Mouse (Mus musculus) lung, embryonic 15.5 days (tissue): ENCODE data around the gene Ralgps1. TPM values are rescaled to one million over a fixed set of nuclear protein-coding genes. Genes with fewer than 3 reads are reported as not detected.

Source experiments
- ATAC-seq: fragments of 200-750 bp; cut with Nextera tagmentation; 2 replicates; pipeline ENCODE4 v1.8.0; 2017; ENCODE audit warnings: moderate number of reproducible peaks, borderline replicate concordance; ENCODE audit not compliant: low FRiP score, low TSS enrichment; ENCODE audit errors: extremely low read depth
- H3K27ac ChIP-seq: fragments of 300-500 bp; sonication (generic); 2 replicates; pipeline ENCODE4 v1.5.1; 2015; ENCODE audit warnings: moderate library complexity, mild to moderate bottlenecking, inconsistent platforms
- H3K27me3 ChIP-seq: fragments of 300-500 bp; sonication (generic); 2 replicates; pipeline ENCODE4 v1.6.1; 2015; ENCODE audit warnings: inconsistent platforms
- H3K36me3 ChIP-seq: fragments of 300-500 bp; sonication (generic); 2 replicates; pipeline ENCODE4 v1.6.1; 2015; ENCODE audit warnings: inconsistent platforms
- H3K4me1 ChIP-seq: fragments of 300-500 bp; sonication (generic); 2 replicates; pipeline ENCODE4 v1.6.1; 2015; ENCODE audit warnings: inconsistent platforms
- H3K4me2 ChIP-seq: fragments of 300-500 bp; sonication (generic); 2 replicates; pipeline ENCODE4 v1.6.1; 2015; ENCODE audit warnings: inconsistent platforms, mild to moderate bottlenecking, moderate library complexity
- H3K4me3 ChIP-seq: fragments of 300-500 bp; sonication (generic); 2 replicates; pipeline ENCODE4 v1.5.1; 2015; ENCODE audit warnings: mild to moderate bottlenecking, inconsistent platforms
- H3K9ac ChIP-seq: fragments of 300-500 bp; sonication (generic); 2 replicates; pipeline ENCODE4 v1.6.1; 2015; ENCODE audit warnings: inconsistent platforms
- H3K9me3 ChIP-seq: fragments of 300-500 bp; sonication (generic); 2 replicates; pipeline ENCODE4 v1.6.1; 2016; ENCODE audit warnings: inconsistent platforms
- WGBS: fragments of 180-500 bp; shearing (Covaris S2); methylation state at CpG from one replicate; pipeline ENCODE4 v1.1.7; 2015; 5-methylcytosine and 5-hydroxymethylcytosine counted together
- polyA plus RNA-seq: library from polyadenylated mRNA; unstranded; fragments of >200 nt; fragmentation: Nextera tagmentation; extraction: Ambion mirVana; gene quantifications from 2 replicates; pipeline ENCODE4 v1.2.1, GENCODE M21; 2015

Gene Ralgps1
- polyA plus RNA-seq, 1 experiment from 2014 or later, result 4.5 TPM

GRCm38 (mm10) chr2:33359184-33359583 is 12.1 kb downstream of the Ralgps1 start:
- Histone ChIP-seq H3K27ac (no peak overlapping the region), H3K4me2 (no peak overlapping the region), H3K36me3 (no peaks in the 10 kb centered on the region), H3K9me3 (no peaks in the 10 kb centered on the region), H3K4me1 (0 out of 2 replicates have a peak, but pooled peaks cover 6% of the 10 kb centered on the region), H3K27me3 (no peaks in the 10 kb centered on the region), H3K9ac (no peak overlapping the region), H3K4me3 (no peak overlapping the region)
- 78% methylated on average over 8 of the region's 8 CpGs for WGBS
- ATAC-seq, result no peak

GRCm38 (mm10) chr2:33357250-33357838 is 13.9 kb downstream of the Ralgps1 start:
- Histone ChIP-seq H3K4me1 (0 out of 2 replicates have a peak, but pooled peaks cover 6% of the 10 kb centered on the region), H3K4me2 (no peak overlapping the region), H3K9ac (no peak overlapping the region), H3K27ac (0 out of 2 replicates have a peak overlapping the region, but pooled peaks have one; percentile 5), H3K9me3 (no peaks in the 10 kb centered on the region), H3K4me3 (no peak overlapping the region), H3K36me3 (no peaks in the 10 kb centered on the region), H3K27me3 (no peaks in the 10 kb centered on the region)
- ATAC-seq, result no peak
- 74% methylated on average over 7 of the region's 7 CpGs for WGBS

GRCm38 (mm10) chr2:33355558-33355957 is 15.7 kb downstream of the Ralgps1 start:
- Histone ChIP-seq H3K9me3 (no peaks in the 10 kb centered on the region), H3K36me3 (no peaks in the 10 kb centered on the region), H3K4me3 (no peak overlapping the region), H3K4me1 (0 out of 2 replicates have a peak, but pooled peaks cover 6% of the 10 kb centered on the region), H3K27me3 (no peaks in the 10 kb centered on the region), H3K9ac (no peak overlapping the region), H3K4me2 (no peak overlapping the region), H3K27ac (no peak overlapping the region)
- ATAC-seq, result no peak
- 88% methylated on average over 6 of the region's 6 CpGs for WGBS

GRCm38 (mm10) chr2:33353432-33353831 is 17.9 kb downstream of the Ralgps1 start:
- no peak overlapping the region for H3K27ac ChIP-seq
- H3K4me1 ChIP-seq, result 0 out of 2 replicates have a peak, but pooled peaks cover 10% of the 10 kb centered on the region
- H3K9ac ChIP-seq, result no peak overlapping the region
- H3K9me3 ChIP-seq, result no peaks in the 10 kb centered on the region
- 62% methylated on average over 5 of the region's 5 CpGs for WGBS
- no peak overlapping the region for H3K4me3 ChIP-seq
- no peak for ATAC-seq
- H3K36me3 ChIP-seq, result no peaks in the 10 kb centered on the region
- H3K4me2 ChIP-seq, result no peak overlapping the region
- no peaks in the 10 kb centered on the region for H3K27me3 ChIP-seq

GRCm38 (mm10) chr2:33351449-33351848 is 19.8 kb downstream of the Ralgps1 start:
- WGBS, result 89% methylated on average over 3 of the region's 3 CpGs
- H3K9me3 ChIP-seq, result no peaks in the 10 kb centered on the region
- no peak overlapping the region for H3K4me3 ChIP-seq
- H3K9ac ChIP-seq, result no peak overlapping the region
- H3K4me2 ChIP-seq, result no peak overlapping the region
- H3K27ac ChIP-seq, result no peak overlapping the region
- no peaks in the 10 kb centered on the region for H3K27me3 ChIP-seq
- peaks cover 9% of the 10 kb centered on the region; the same call in 1 of the 2 replicates for H3K4me1 ChIP-seq
- ATAC-seq, result no peak
- no peaks in the 10 kb centered on the region for H3K36me3 ChIP-seq

- Histone ChIP-seq H3K4me2 (no peak overlapping the region), H3K4me1 (peaks cover 13% of the 10 kb centered on the region; the same call in 1 of the 2 replicates), H3K9me3 (no peaks in the 10 kb centered on the region), H3K27ac (no peak overlapping the region), H3K27me3 (no peaks in the 10 kb centered on the region), H3K36me3 (no peaks in the 10 kb centered on the region), H3K9ac (no peak overlapping the region), H3K4me3 (no peak overlapping the region)
- ATAC-seq, result no peak
- 72% methylated on average over 6 of the region's 6 CpGs for WGBS
These were observed 20.4 kb downstream of the Ralgps1 start for GRCm38 (mm10) chr2:33350921-33351320.

GRCm38 (mm10) chr2:33349581-33349980 is 21.7 kb downstream of the Ralgps1 start:
- no peaks in the 10 kb centered on the region for H3K9me3 ChIP-seq
- 43% methylated on average over 2 of the region's 2 CpGs for WGBS
- no peak overlapping the region for H3K27ac ChIP-seq
- no peaks in the 10 kb centered on the region for H3K27me3 ChIP-seq
- H3K4me3 ChIP-seq, result no peak overlapping the region
- no peak for ATAC-seq
- no peak overlapping the region for H3K4me2 ChIP-seq
- H3K9ac ChIP-seq, result no peak overlapping the region
- no peaks in the 10 kb centered on the region for H3K36me3 ChIP-seq
- H3K4me1 ChIP-seq, result peaks cover 20% of the 10 kb centered on the region; the same call in 1 of the 2 replicates

- H3K9me3 ChIP-seq, result no peaks in the 10 kb centered on the region
- ATAC-seq, result peak; percentile 37; the same call in 1 of the 2 replicates
- peaks cover 20% of the 10 kb centered on the region; the same call in 1 of the 2 replicates for H3K4me1 ChIP-seq
- 21% methylated on average over 2 of the region's 2 CpGs for WGBS
- no peaks in the 10 kb centered on the region for H3K27me3 ChIP-seq
- H3K27ac ChIP-seq, result no peak overlapping the region
- no peak overlapping the region for H3K9ac ChIP-seq
- no peak overlapping the region for H3K4me2 ChIP-seq
- no peaks in the 10 kb centered on the region for H3K36me3 ChIP-seq
- no peak overlapping the region for H3K4me3 ChIP-seq
These were observed 22.2 kb downstream of the Ralgps1 start for GRCm38 (mm10) chr2:33349081-33349480.

GRCm38 (mm10) chr2:33348260-33348659 is 23.0 kb downstream of the Ralgps1 start:
- 82% methylated on average over 3 of the region's 3 CpGs for WGBS
- H3K27me3 ChIP-seq, result no peaks in the 10 kb centered on the region

GRCm38 (mm10) chr2:33347607-33348006 is 23.7 kb downstream of the Ralgps1 start:
- Histone ChIP-seq H3K9ac (no peak overlapping the region), H3K4me2 (no peak overlapping the region), H3K27me3 (no peaks in the 10 kb centered on the region), H3K4me1 (peaks cover 20% of the 10 kb centered on the region; the same call in 1 of the 2 replicates), H3K9me3 (no peaks in the 10 kb centered on the region), H3K36me3 (no peaks in the 10 kb centered on the region), H3K27ac (no peak overlapping the region), H3K4me3 (no peak overlapping the region)
- WGBS, result 26% methylated on average over 3 of the region's 3 CpGs
- no peak for ATAC-seq

More at GRCm38 (mm10) chr2:33348260-33348659, 23.0 kb downstream of the Ralgps1 start:
- peaks cover 20% of the 10 kb centered on the region; the same call in 1 of the 2 replicates for H3K4me1 ChIP-seq
- no peaks in the 10 kb centered on the region for H3K36me3 ChIP-seq
- H3K9ac ChIP-seq, result no peak overlapping the region
- H3K4me3 ChIP-seq, result no peak overlapping the region
- H3K4me2 ChIP-seq, result no peak overlapping the region
- H3K9me3 ChIP-seq, result no peaks in the 10 kb centered on the region
- no peak for ATAC-seq
- no peak overlapping the region for H3K27ac ChIP-seq

- no peak for ATAC-seq
- WGBS, result 64% methylated on average over 5 of the region's 5 CpGs
- Histone ChIP-seq H3K9ac (no peak overlapping the region), H3K27me3 (no peaks in the 10 kb centered on the region), H3K27ac (no peak overlapping the region), H3K4me3 (no peak overlapping the region), H3K4me2 (no peak overlapping the region), H3K4me1 (peaks cover 20% of the 10 kb centered on the region; the same call in 1 of the 2 replicates), H3K9me3 (no peaks in the 10 kb centered on the region), H3K36me3 (no peaks in the 10 kb centered on the region)
These were observed 24.5 kb downstream of the Ralgps1 start for GRCm38 (mm10) chr2:33346749-33347148.

GRCm38 (mm10) chr2:33345956-33346355 is 25.3 kb downstream of the Ralgps1 start:
- H3K4me3 ChIP-seq, result no peak overlapping the region
- no peaks in the 10 kb centered on the region for H3K9me3 ChIP-seq
- WGBS, result 52% methylated on average over 4 of the region's 4 CpGs
- no peak for ATAC-seq
- H3K9ac ChIP-seq, result no peak overlapping the region
- H3K4me1 ChIP-seq, result peaks cover 20% of the 10 kb centered on the region; the same call in 1 of the 2 replicates
- H3K27me3 ChIP-seq, result no peaks in the 10 kb centered on the region
- H3K36me3 ChIP-seq, result no peaks in the 10 kb centered on the region
- no peak overlapping the region for H3K4me2 ChIP-seq
- 0 out of 2 replicates have a peak overlapping the region, but pooled peaks have one; percentile 11 for H3K27ac ChIP-seq
